Mouse (Mus musculus) CH12.LX (cell line): ENCODE results near the gene Tcp11l2.

Experiments
- EP300 ChIP-seq: IDR thresholded peaks from 2 replicates; pipeline ENCODE4 v1.6.1; 2011; ENCODE audit warnings: low read length, improper control_type of control experiment
- POLR2A ChIP-seq: IDR thresholded peaks from 2 replicates; pipeline ENCODE4 v1.6.1; 2011; ENCODE audit warnings: low read depth, mild to moderate bottlenecking, improper control_type of control experiment, low read length
- ZKSCAN1 ChIP-seq: IDR thresholded peaks from 2 replicates; pipeline ENCODE4 v1.6.1; 2012; ENCODE audit warnings: low read depth, inconsistent platforms, low read length, improper control_type of control experiment, borderline replicate concordance

DNA sequence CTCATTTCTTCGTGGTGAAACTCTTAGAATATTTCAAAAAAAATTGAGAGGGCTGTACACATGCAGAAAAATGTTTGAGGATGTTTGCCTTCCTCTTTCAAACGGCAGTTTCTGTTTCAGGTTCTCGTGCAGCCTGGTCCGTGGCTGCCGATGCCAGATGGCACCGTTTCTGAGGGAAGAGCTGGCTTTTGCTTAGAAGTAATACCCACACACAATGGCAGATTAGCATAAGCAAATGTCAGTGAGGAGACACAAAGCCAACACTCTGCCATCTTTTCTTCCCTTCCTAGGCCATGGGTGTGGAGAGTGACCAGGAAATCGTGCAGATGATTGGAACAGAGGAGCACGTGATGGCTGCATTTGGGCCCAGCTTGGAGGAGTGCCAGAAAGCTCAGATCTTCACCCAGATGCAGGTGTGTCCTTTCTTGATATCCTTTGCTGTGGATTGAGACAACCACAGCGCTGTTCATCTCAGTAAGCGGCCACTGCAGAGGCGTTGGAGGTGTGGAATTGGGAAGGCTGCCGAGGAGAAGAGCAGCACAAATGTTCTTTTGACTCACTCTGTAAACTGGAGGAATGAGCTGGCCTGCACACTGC lies 70.2 kb downstream of the Tcp11l2 start:
- TF ChIP-seq POLR2A (peak; percentile 40; the same call in 1 of the 2 replicates), EP300 (peak; percentile 21; the same call in 1 of the 2 replicates), ZKSCAN1 (no peak)
